Mouse (Mus musculus): Measurements from ENCODE around the gene AC109138.7. TPM values are rescaled to one million over a fixed set of nuclear protein-coding genes. Genes with fewer than 3 reads are reported as not detected.

Gene AC109138.7
- polyA plus RNA-seq, 1 experiment = not detected

DNA sequence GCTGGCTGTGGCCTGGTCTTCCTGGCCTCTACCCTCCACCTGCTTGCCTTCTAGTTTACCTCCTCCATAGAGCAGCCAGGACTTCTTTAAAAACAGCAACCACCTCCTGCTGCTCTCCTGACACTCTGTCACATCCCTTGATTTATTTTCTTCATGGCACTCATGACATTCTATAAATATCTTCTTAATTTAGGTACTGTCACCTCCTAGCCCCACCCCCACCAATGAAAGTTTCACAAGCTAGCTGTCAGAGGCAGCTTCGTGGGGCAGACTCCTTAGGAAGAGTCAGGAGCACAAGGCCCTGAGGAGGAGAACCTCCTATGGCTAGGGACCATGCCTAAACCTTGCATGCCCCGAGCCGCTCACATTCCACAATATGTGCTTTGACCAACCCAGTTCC, 26.9 kb upstream of the AC109138.7 start:
- TF ChIP-seq POLR2AphosphoS2 (IDR thresholded peaks at IDR 0.05; ENCODE audit: insufficient read length, low read depth) (no peak), MAX (IDR thresholded peaks at IDR 0.05; ENCODE audit: low read depth) (no peak), MYOG (IDR thresholded peaks at IDR 0.05; ENCODE audit: control insufficient read depth in 1 of 3, insufficient read depth in 1 of 3, insufficient read length in 2 of 3, low read depth in 2 of 3) (no peak)
- H3K79me2 ChIP-seq (ENCODE audit: control insufficient read depth, insufficient read depth) = peaks cover under 1% of the 10 kb centered on the region
- H3K4me3 ChIP-seq = no peak overlapping the region
- no peak overlapping the region for H3ac ChIP-seq (ENCODE audit: control insufficient read depth, insufficient read length)
- no peaks in the 10 kb centered on the region for H3K36me3 ChIP-seq (ENCODE audit: control insufficient read depth, insufficient read depth)
- H3K4me2 ChIP-seq (ENCODE audit: low read depth) = no peak overlapping the region
- no peaks in the 10 kb centered on the region for H3K27me3 ChIP-seq (ENCODE audit: control insufficient read depth, insufficient read depth, insufficient read length)

GRCm38 (mm10) chr19:4189051-4189620, 25.0 kb upstream of the AC109138.7 start:
- Histone ChIP-seq H3K79me2 (ENCODE audit: control insufficient read depth, insufficient read depth) (peaks cover 18% of the 10 kb centered on the region), H3K36me3 (ENCODE audit: control insufficient read depth, insufficient read depth) (peaks cover 6% of the 10 kb centered on the region), H3K4me3 (no peak overlapping the region), H3ac (ENCODE audit: control insufficient read depth, insufficient read length) (no peak overlapping the region), H3K27me3 (ENCODE audit: control insufficient read depth, insufficient read depth, insufficient read length) (no peaks in the 10 kb centered on the region), H3K4me2 (ENCODE audit: low read depth) (no peak overlapping the region)
- TF ChIP-seq MYOG (IDR thresholded peaks at IDR 0.05; ENCODE audit: control insufficient read depth in 1 of 3, insufficient read depth in 1 of 3, insufficient read length in 2 of 3, low read depth in 2 of 3) (no peak), SRF (IDR thresholded peaks at IDR 0.05; ENCODE audit: control insufficient read depth, insufficient read length, low read depth) (no peak), REST (IDR thresholded peaks at IDR 0.05; ENCODE audit: insufficient read depth, insufficient read length) (no peak)

DNA sequence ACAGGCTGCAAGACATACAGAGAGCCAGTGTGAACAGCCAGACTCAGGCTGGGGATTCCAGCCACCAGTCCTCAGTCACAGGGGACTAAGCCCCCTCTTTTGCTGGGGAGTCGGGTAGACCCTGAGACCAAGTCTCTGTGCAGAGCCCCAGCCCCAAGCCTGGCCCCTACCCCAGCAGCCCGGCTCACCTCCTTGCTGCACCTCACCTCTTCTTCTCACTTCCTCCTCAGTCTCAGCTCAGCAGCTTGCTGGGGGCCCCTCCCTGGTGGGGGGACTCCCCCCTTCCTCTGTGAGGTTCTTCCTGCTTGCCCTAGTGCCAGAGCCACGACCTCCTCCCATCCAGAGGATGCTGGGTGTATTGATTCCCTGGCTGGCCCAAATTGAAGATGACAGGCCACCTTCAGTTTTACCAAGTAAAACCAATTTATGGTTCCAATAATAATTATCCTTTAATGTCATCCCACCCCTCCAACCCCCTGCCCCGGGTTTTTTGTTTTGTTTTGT, 23.3 kb upstream of the AC109138.7 start, which contains the start of gene Tbc1d10c:
Gene Tbc1d10c (minus strand): TSS at position 454 of the 504 bp plus-strand sequence.
- peaks cover 16% of the 10 kb centered on the region for H3K36me3 ChIP-seq (ENCODE audit: control insufficient read depth, insufficient read depth)
- H3K4me3 ChIP-seq = peak within 1 kb of the TSS; percentile 94
- no peak for TF ChIP-seq SRF (IDR thresholded peaks at IDR 0.05; ENCODE audit: control insufficient read depth, insufficient read length, low read depth)
- no peaks in the 10 kb centered on the region for H3K27me3 ChIP-seq (ENCODE audit: control insufficient read depth, insufficient read depth, insufficient read length)
- peak within 1 kb of the TSS; percentile 75 for H3K4me2 ChIP-seq (ENCODE audit: low read depth)
- peak within 1 kb of the TSS; percentile 73 for H3ac ChIP-seq (ENCODE audit: control insufficient read depth, insufficient read length)
- H3K79me2 ChIP-seq (ENCODE audit: control insufficient read depth, insufficient read depth) = peaks cover 18% of the 10 kb centered on the region

DNA sequence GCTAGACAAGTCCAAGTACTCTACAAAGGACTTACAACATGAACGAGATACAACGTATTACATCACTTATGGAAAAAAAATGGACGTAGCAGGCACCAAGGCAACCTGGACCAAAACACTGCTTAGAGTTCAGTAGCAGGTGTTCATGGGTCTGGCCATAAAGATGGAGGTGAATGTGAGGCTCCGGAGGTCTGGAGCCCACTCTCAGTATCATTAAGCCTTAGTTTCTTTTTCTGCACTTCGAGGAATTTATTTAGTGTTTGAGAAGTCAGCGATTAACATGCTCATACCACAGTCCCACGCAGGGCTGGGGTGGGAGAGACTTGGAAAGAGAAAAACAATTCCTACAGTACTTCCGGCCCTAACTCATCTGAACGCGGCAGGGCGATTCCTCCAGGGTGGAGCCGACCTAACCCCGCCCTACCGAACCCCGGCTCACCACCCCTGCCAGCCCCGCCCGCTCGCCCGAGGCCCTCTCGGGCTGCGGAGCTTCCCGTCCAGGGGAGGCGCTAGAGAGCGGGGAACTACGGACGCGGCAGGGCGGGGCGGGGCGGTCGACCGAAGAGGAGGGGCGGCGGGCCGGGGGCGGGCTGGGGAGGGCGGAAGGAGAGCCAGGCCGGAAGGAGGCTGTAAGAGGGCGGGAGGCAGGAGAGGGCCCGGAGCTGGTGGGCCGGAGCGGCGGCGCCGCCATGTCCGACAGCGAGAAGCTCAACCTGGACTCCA, 22.5 kb upstream of the AC109138.7 start, which contains the start of gene Ppp1ca:
Gene Ppp1ca (plus strand): TSS at position 538 of the 723 bp plus-strand sequence.
- no peaks in the 10 kb centered on the region for H3K27me3 ChIP-seq (ENCODE audit: control insufficient read depth, insufficient read depth, insufficient read length)
- peak within 1 kb of the TSS; percentile 99 for H3K4me2 ChIP-seq (ENCODE audit: low read depth)
- H3K4me3 ChIP-seq = peak within 1 kb of the TSS; percentile 94
- peaks cover 18% of the 10 kb centered on the region for H3K36me3 ChIP-seq (ENCODE audit: control insufficient read depth, insufficient read depth)
- TF ChIP-seq POLR2A (IDR thresholded peaks at IDR 0.05; ENCODE audit: insufficient read length, low read depth) (peak; percentile 90), E2F4 (IDR thresholded peaks at IDR 0.05; ENCODE audit: insufficient read depth) (no peak), MYOG (IDR thresholded peaks at IDR 0.05; ENCODE audit: control insufficient read depth in 1 of 3, insufficient read depth in 1 of 3, insufficient read length in 2 of 3, low read depth in 2 of 3) (no peak), MAX (IDR thresholded peaks at IDR 0.05; ENCODE audit: low read depth) (no peak), MYOD1 (IDR thresholded peaks at IDR 0.05; ENCODE audit: control insufficient read depth in 1 of 3, insufficient read length in 2 of 3, low read depth in 2 of 3) (peak in 1 of 3 experiments; percentile 7), REST (IDR thresholded peaks at IDR 0.05; ENCODE audit: insufficient read depth, insufficient read length) (no peak), USF1 (IDR thresholded peaks at IDR 0.05; ENCODE audit: low read depth) (no peak), SRF (IDR thresholded peaks at IDR 0.05; ENCODE audit: control insufficient read depth, insufficient read length, low read depth) (no peak), CEBPB (IDR thresholded peaks at IDR 0.05; ENCODE audit: insufficient read depth, poor library complexity, severe bottlenecking) (no peak), TCF12 (IDR thresholded peaks at IDR 0.05; ENCODE audit: insufficient read depth, poor library complexity, severe bottlenecking) (no peak), POLR2AphosphoS2 (IDR thresholded peaks at IDR 0.05; ENCODE audit: insufficient read length, low read depth) (peak; percentile 91), TCF3 (IDR thresholded peaks at IDR 0.05; ENCODE audit: insufficient read length, low read depth) (no peak)
- H3K79me2 ChIP-seq (ENCODE audit: control insufficient read depth, insufficient read depth) = peaks cover 18% of the 10 kb centered on the region
- H3ac ChIP-seq (ENCODE audit: control insufficient read depth, insufficient read length) = peak within 1 kb of the TSS; percentile 73

GRCm38 (mm10) chr19:4192251-4192985, 21.7 kb upstream of the AC109138.7 start:
- Histone ChIP-seq H3K4me2 (ENCODE audit: low read depth) (peak overlapping the region; percentile 99), H3K27me3 (ENCODE audit: control insufficient read depth, insufficient read depth, insufficient read length) (no peaks in the 10 kb centered on the region), H3K36me3 (ENCODE audit: control insufficient read depth, insufficient read depth) (peaks cover 21% of the 10 kb centered on the region), H3K79me2 (ENCODE audit: control insufficient read depth, insufficient read depth) (peaks cover 18% of the 10 kb centered on the region), H3K4me3 (peak overlapping the region; percentile 94), H3ac (ENCODE audit: control insufficient read depth, insufficient read length) (peak overlapping the region; percentile 73)
- TF ChIP-seq POLR2A (IDR thresholded peaks at IDR 0.05; ENCODE audit: insufficient read length, low read depth) (no peak), MAX (IDR thresholded peaks at IDR 0.05; ENCODE audit: low read depth) (no peak), CEBPB (IDR thresholded peaks at IDR 0.05; ENCODE audit: insufficient read depth, poor library complexity, severe bottlenecking) (no peak), MYOG (IDR thresholded peaks at IDR 0.05; ENCODE audit: control insufficient read depth in 1 of 3, insufficient read depth in 1 of 3, insufficient read length in 2 of 3, low read depth in 2 of 3) (no peak), REST (IDR thresholded peaks at IDR 0.05; ENCODE audit: insufficient read depth, insufficient read length) (no peak), E2F4 (IDR thresholded peaks at IDR 0.05; ENCODE audit: insufficient read depth) (no peak)
